Mouse (Mus musculus): Measurements from ENCODE around the gene Olfr1239.

Gene Olfr1239

DNA sequence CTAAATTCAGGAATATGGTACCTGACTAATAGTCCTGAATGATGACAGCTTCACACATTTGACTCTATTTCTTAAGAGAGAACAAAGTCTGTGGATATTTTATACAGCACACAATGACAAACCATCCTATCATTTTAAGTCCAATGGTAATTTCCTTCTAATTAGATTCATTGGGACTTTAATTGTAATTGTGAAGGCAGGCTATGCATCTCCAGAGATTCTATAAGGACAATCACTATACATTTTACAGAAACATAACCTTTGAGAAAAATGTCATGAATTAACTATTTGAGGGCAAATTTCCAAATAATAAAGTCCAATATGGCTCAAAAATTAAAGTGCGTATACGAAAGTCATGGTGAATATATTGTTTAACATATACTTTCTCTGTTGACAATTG is at the start of gene Olfr1239:
TSS of gene Olfr1239 (minus strand) at position 101 of the 400 bp plus-strand sequence.
- no peak for DNase-seq (ENCODE audit: inconsistent ontology term)

DNA sequence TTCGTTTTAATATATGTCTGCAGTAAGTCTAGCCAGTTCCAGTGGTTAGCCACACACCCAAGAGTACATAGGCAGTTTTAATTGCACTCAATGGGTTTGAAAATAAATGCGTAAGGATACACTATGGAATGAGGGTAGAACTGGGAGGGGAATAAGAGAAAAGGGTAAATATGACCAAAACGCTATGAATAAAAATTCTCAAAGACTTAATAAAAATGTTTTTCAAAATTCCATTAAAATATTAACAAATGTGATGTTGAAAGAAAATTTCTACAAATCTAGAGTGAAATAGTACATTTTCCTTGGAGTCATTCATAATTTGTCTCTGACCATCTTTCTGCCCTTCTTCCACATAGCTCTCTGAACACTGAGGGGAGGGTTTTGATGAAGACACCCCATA is 22.7 kb upstream of the Olfr1239 start, which contains the start of gene Olfr1240:
TSS of gene Olfr1240 (minus strand) at position 101 of the 400 bp plus-strand sequence.
- no peak for DNase-seq (ENCODE audit: inconsistent ontology term)

DNA sequence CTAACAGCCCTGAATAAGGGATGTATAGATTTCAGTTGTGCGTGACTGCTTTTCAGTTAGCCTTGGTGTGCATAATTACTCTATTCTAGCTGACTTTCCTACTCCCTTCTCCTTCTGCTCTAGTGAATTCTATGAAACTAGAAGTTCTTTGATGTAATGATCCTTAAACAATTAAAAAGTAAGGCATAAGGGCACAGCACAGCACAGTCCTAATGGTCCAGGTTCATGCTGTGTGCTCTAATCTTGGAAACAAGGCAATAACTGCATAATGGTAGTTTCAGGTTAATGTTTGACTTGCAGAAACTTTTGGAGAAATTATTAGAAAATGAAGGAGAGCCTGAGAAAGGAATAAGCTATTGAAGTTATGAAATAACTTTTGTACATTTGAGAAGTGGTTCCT is 5.7 kb downstream of the Olfr1239 start:
- no peak for DNase-seq (ENCODE audit: inconsistent ontology term)

DNA sequence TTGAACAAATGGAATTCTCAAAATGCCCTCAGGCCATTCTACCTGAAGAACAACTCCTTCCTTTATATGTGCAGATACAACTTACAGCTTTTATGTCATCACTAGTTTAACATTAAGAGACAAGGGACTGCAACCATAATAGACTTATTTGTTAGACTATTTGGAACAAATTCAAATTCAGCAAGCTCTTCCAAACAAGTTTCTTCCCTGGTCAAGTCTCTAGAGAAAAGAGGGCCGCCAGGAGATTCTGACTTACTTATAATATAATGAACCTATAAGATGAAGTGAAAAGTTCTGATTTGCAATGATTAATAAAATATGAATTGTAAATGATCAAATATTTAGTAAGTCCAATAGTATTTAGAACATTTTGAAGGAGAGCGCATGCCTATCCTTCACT is 10.6 kb downstream of the Olfr1239 start, which contains the start of gene Olfr1238:
TSS of gene Olfr1238 (minus strand) at position 101 of the 400 bp plus-strand sequence.
- DNase-seq (ENCODE audit: inconsistent ontology term), result no peak

DNA sequence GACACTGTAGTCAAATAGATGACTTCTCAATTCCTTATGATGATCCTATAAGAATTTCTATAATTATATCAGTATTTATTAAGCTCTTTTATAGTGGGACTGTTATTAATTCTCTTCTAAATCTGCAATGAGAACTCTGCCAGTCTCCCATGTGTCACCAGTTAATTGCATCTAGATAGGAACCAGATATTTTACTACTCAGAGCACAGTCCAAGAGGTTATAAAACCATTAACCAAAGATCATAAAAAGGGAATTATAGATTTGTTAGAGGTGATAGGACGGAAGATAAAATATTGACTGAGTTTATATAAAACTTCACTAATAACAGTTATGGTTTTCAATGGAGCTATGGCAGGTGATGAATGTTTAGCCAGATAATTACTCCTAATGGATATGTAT is 19.3 kb downstream of the Olfr1239 start:
- DNase-seq (ENCODE audit: inconsistent ontology term), result no peak

All from Muller cell, postnatal 12 days (primary cell).